Mouse (Mus musculus) monocyte, adult 59 days (primary cell): ENCODE measurements around the gene Rsrc1. TPM values are rescaled to one million over a fixed set of nuclear protein-coding genes. Genes with fewer than 3 reads are reported as not detected.

ENCODE experiments used
- total RNA-seq, 2 experiments: library from RNA; stranded (reverse); gene quantifications; one replicate each; pipeline ENCODE4 v1.2.4; 2023

Gene Rsrc1
- 10 to 100 TPM; 31.5 to 33.2 TPM for total RNA-seq

DNA sequence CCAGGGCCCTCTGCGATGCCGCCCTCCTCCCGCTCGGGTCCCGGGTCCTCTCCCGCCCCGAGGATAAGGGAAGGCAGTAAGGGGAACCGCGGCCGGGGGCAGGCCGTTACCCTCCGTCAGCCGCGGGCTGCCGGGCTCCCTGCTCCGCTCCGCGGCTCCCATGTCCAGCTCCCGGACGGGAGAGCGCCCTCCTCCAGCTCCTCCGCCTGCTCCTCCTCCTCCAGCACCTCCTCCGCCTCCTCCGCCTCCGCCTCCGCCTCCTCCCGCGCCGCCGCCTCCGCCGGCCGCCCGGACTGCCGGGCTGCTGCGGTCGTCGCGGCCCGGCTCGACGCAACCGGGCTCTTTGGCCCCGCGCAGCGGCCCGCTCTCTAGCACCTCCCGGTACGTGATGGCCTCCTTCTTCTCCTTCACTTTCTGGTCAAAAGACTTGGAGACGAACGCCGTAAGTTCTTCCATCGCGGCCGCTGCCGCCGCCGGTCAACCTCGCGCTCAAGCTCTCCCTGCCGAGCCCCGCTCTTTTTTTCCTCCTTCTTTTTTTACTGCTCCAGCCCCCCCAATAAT, at the start of gene Rsrc1:
Rsrc1 (plus strand) TSS at position 290 of the 561 bp plus-strand sequence.

DNA sequence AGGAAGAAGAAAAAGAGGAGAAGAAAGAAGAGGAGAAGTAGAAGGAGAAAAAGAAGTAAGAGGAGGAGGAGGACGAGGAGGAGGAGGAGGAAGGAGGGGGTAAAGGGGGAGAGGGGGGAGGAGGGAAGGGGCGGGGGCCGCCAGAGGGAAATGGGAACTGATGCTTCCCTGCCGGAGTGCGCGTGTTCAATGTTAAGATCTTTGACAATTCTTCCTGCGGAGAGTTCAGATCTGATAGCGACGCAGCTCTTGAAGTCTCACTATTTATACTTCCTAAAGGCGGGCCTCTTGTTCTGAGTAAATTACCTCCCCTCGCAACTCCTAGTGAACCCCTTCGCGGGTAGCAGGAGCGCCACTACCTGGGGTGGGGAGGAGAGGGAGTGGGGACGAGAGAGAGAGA, 516 bp downstream of the Rsrc1 start, which contains the start of gene Shox2:
Shox2 (minus strand) TSS at position 66 of the 400 bp plus-strand sequence.

DNA sequence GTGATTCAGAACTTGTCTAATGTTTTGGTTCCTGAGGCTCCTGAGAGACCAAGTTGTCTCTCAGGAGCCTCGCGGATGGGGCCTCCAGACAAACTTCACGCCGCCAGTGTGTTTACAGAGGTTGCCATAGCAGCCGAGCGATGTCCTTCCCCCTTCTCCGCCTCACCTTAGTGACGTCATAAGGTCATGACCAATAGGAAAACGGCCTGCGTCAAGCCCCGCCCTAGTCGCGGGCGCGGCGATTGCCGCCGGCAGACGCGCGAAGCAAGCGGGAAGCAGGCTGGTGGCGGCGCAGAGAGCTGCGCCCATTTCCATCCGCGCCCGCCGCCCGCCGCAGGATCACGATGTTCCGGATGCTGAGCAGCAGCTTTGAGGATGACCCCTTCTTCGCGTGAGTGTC, 392.7 kb downstream of the Rsrc1 start, which contains the start of gene Mlf1:
Mlf1 (plus strand) TSS at position 226 of the 400 bp plus-strand sequence.

DNA sequence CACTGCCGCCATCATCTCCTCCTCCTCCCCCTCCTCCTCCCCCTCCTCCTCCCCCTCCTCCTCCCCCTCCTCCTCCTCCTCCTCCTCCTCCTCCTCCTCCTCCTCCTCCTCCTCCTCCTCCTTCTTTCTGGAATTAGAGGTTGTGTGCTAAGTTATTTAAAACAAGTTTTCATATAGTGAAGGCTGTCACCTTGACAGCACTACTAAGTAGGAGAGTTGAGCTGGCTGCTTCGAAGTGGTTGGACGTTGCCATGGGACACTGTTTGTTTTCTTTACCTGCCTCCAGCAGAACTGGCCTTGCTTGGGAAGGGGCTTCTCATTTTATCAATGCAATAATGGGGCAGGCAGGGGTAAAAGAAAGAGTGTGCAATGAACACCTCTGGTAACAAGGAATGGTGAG, 393.9 kb downstream of the Rsrc1 start, which contains the start of gene Gm17402:
Gm17402 (minus strand) TSS at position 101 of the 400 bp plus-strand sequence.

Other genes with a start within 250 kb of the Rsrc1 start
- under 1 TPM; 0.46 to 0.86 TPM for gene Shox2, start 381 bp downstream of the Rsrc1 start, total RNA-seq